Comparison of ENCODE assay signal across 8 mouse cellular contexts in the genomic region with DNA sequence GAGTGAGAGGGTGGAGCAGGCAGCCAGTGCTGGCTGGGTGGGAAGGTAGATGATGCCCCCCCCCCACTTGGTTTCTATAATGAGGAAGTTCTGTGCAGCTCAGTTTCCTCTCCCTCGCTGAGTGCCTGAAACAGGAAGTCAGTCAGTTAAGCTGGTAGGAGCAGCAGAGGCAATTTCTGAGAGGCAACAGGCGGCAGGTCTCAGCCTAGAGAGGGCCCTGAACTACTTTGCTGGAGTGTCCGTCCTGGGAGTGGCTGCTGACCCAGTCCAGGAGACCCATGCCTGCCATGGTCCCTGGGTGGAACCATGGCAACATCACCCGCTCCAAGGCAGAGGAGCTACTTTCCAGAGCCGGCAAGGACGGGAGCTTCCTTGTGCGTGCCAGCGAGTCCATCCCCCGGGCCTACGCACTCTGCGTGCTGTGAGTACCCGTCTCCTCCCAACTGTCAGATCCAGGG. TPM values are rescaled to one million over a fixed set of nuclear protein-coding genes. Genes with fewer than 3 reads are reported as not detected.
DNase-seq lines count a peak whose midpoint lies in the region; ATAC-seq lines count a peak whose summit lies in the region.

Inpp5d (plus strand) TSS at position 102 of the 458 bp plus-strand sequence.

- no peak for ATAC-seq in embryonic facial prominence, embryonic 14.5 days (ENCODE audit: low read depth)
- peak; percentile 77 for ATAC-seq in monocyte, adult 5-6 weeks (replicated peaks; ENCODE audit: insufficient number of reproducible peaks, low FRiP score, low TSS enrichment, poor library complexity, severe bottlenecking)
- ATAC-seq in forebrain, embryonic 11.5 days (replicated peaks; ENCODE audit: low FRiP score) = no peak

- H3K36me3 ChIP-seq in embryonic facial prominence, embryonic 14.5 days (ENCODE audit: control insufficient read depth, insufficient read depth, low read length) = no peaks in the 10 kb centered on the region
- H3K36me3 ChIP-seq in limb, embryonic 10.5 days = no peaks in the 10 kb centered on the region
- H3K36me3 ChIP-seq in forebrain, embryonic 11.5 days (ENCODE audit: control insufficient read depth, insufficient read depth, low read length) = no peaks in the 10 kb centered on the region

- H3K9me3 ChIP-seq in embryonic facial prominence, embryonic 14.5 days (ENCODE audit: control insufficient read depth, low read length) = no peaks in the 10 kb centered on the region
- no peaks in the 10 kb centered on the region for H3K9me3 ChIP-seq in limb, embryonic 10.5 days (replicated peaks)
- no peaks in the 10 kb centered on the region for H3K9me3 ChIP-seq in forebrain, embryonic 11.5 days (ENCODE audit: control insufficient read depth, low read length)

- H3K27me3 ChIP-seq in embryonic facial prominence, embryonic 14.5 days (replicated peaks; ENCODE audit: control insufficient read depth, insufficient read depth, low read length) = no peaks in the 10 kb centered on the region
- H3K27me3 ChIP-seq in limb, embryonic 10.5 days (ENCODE audit: low read depth, poor library complexity, severe bottlenecking) = no peaks in the 10 kb centered on the region
- no peaks in the 10 kb centered on the region for H3K27me3 ChIP-seq in forebrain, embryonic 11.5 days (ENCODE audit: control insufficient read depth, insufficient read depth, low read length)

- peak within 1 kb of the TSS; percentile 1 for H3K4me2 ChIP-seq in embryonic facial prominence, embryonic 14.5 days (ENCODE audit: low read depth, low read length)
- no peak within 1 kb of the TSS for H3K4me2 ChIP-seq in forebrain, embryonic 11.5 days (ENCODE audit: low read depth, low read length, severe bottlenecking)

- no peak within 1 kb of the TSS for H3K9ac ChIP-seq in embryonic facial prominence, embryonic 14.5 days (ENCODE audit: low read depth, low read length)
- H3K9ac ChIP-seq in forebrain, embryonic 11.5 days (ENCODE audit: low read length) = no peak within 1 kb of the TSS

- 79% methylated on average over 10 of the region's 12 CpGs for WGBS in embryonic facial prominence, embryonic 14.5 days
- 83% methylated on average over 12 of the region's 12 CpGs for WGBS in limb, embryonic 10.5 days
- WGBS in forebrain, embryonic 11.5 days = 84% methylated on average over 12 of the region's 12 CpGs

- H3K4me3 ChIP-seq in embryonic facial prominence, embryonic 14.5 days (ENCODE audit: low read depth, low read length) = peak within 1 kb of the TSS; percentile 6
- peak within 1 kb of the TSS; percentile 16 for H3K4me3 ChIP-seq in limb, embryonic 10.5 days
- no peak within 1 kb of the TSS for H3K4me3 ChIP-seq in forebrain, embryonic 11.5 days (ENCODE audit: low read depth, low read length)

- DNase-seq in kidney, adult 18-20 months = peak; percentile 46
- DNase-seq in kidney, adult 8-10 months = no peak
- peak; percentile 41 for DNase-seq in embryonic facial prominence, embryonic 14.5 days (ENCODE audit: low spot score)
- DNase-seq in induced T-regulatory cell, adult 2 months (ENCODE audit: low read depth) = peak; percentile 88
- no peak for DNase-seq in limb, embryonic 10.5 days (ENCODE audit: low spot score)
- no peak for DNase-seq in cerebellum, adult 11 months
- DNase-seq in forebrain, embryonic 11.5 days (ENCODE audit: low spot score) = no peak

- H3K4me1 ChIP-seq in embryonic facial prominence, embryonic 14.5 days (ENCODE audit: control insufficient read depth, insufficient read depth, low read length) = no peaks in the 10 kb centered on the region
- H3K4me1 ChIP-seq in limb, embryonic 10.5 days = peaks cover 10% of the 10 kb centered on the region
- H3K4me1 ChIP-seq in forebrain, embryonic 11.5 days (replicated peaks; ENCODE audit: control insufficient read depth, insufficient read depth, low read length) = no peaks in the 10 kb centered on the region

- H3K27ac ChIP-seq in embryonic facial prominence, embryonic 14.5 days (replicated peaks; ENCODE audit: low read depth, low read length) = 0 out of 2 replicates have a peak within 1 kb of the TSS, but pooled peaks have one; percentile 17
- peak within 1 kb of the TSS; percentile 68 for H3K27ac ChIP-seq in limb, embryonic 10.5 days
- no peak within 1 kb of the TSS for H3K27ac ChIP-seq in forebrain, embryonic 11.5 days (ENCODE audit: low read depth, low read length)

RNA-seq across cellular contexts. Expression of gene Inpp5d, which starts in this region (rescaled TPM):
- 7.9 and 11.1 TPM in 2 replicates for polyA plus RNA-seq in embryonic facial prominence, embryonic 14.5 days (2014; fragmentation: Nextera tagmentation; extraction: Ambion mirVana)
- polyA plus RNA-seq in limb, embryonic 10.5 days (2016; fragmentation: Nextera tagmentation; extraction: Ambion mirVana) = 2.0 and 3.9 TPM in 2 replicates
- 146 to 215 TPM (median 169 TPM) in 3 replicates for total RNA-seq in monocyte, adult 5-6 weeks (2017)
- polyA plus RNA-seq in forebrain, embryonic 11.5 days (2014; fragmentation: Nextera tagmentation; extraction: Ambion mirVana) = 3.6 and 5.0 TPM in 2 replicates

Comparison
In these comparisons a context has a peak if more than half of its experiments do, and no peak if none do; other contexts are left out.
1. DNase-seq: peak in kidney, adult 18-20 months (single experiment), embryonic facial prominence, embryonic 14.5 days (single experiment) and induced T-regulatory cell, adult 2 months (single experiment); none in kidney, adult 8-10 months (0 of 2), limb, embryonic 10.5 days (single experiment), cerebellum, adult 11 months (single experiment) and forebrain, embryonic 11.5 days (single experiment).